Mouse (Mus musculus) thymus, adult 2 months (tissue): ENCODE results near the gene Stk4.

Source experiments
- CTCF ChIP-seq: fragments of 200-500 bp; IDR thresholded peaks from 2 replicates; pipeline ENCODE4 v1.5.1; 2012; ENCODE audit warnings: mild to moderate bottlenecking, control low read depth, low read length, moderate library complexity, borderline replicate concordance; ENCODE audit not compliant: control insufficient read depth, poor library complexity, insufficient read depth; ENCODE audit errors: extremely low read depth
- POLR2A ChIP-seq: fragments of 200-500 bp; IDR thresholded peaks from 2 replicates; pipeline ENCODE4 v1.6.1; 2012; ENCODE audit warnings: mild to moderate bottlenecking, low read length, control low read depth, moderate library complexity; ENCODE audit not compliant: control insufficient read depth, poor library complexity, insufficient read depth; ENCODE audit errors: extremely low read depth

- no peak for TF ChIP-seq CTCF
- no peak for TF ChIP-seq POLR2A
Observed at GRCm38 (mm10) chr2:164144541-164144940, 74.4 kb downstream of the Stk4 start.
